Mouse (Mus musculus) forebrain, embryonic 14.5 days (tissue): Measurements from ENCODE around the gene Pts. TPM values are rescaled to one million over a fixed set of nuclear protein-coding genes. Genes with fewer than 3 reads are reported as not detected.

ENCODE experiments used
- ATAC-seq: fragments of 200-750 bp; cut with Nextera tagmentation; 2 replicates; pipeline ENCODE4 v1.8.0; 2017; ENCODE audit warnings: mild to moderate bottlenecking, moderate library complexity
- DNase-seq: peaks from one replicate; pipeline ENCODE4 v3.0.0-alpha.2; 2015; ENCODE audit warnings: low spot score
- H3K27ac ChIP-seq: fragments of 300-500 bp; sonication (generic); 2 replicates; pipeline ENCODE4 v1.5.1; 2014; ENCODE audit warnings: low read depth, mild to moderate bottlenecking, control low read depth, low read length, moderate library complexity
- H3K27me3 ChIP-seq: fragments of 300-500 bp; sonication (generic); replicated peaks from 2 replicates; pipeline ENCODE4 v1.6.1; 2014; ENCODE audit warnings: low read length, control low read depth, mixed read lengths; ENCODE audit not compliant: control insufficient read depth, insufficient read depth
- H3K36me3 ChIP-seq: fragments of 300-500 bp; sonication (generic); 2 replicates; pipeline ENCODE4 v1.6.1; 2014; ENCODE audit warnings: low read length, control low read depth; ENCODE audit not compliant: control insufficient read depth, insufficient read depth
- H3K4me1 ChIP-seq: fragments of 300-500 bp; sonication (generic); 2 replicates; pipeline ENCODE4 v1.6.1; 2014; ENCODE audit warnings: antibody characterized with exemption, low read length, control low read depth; ENCODE audit not compliant: control insufficient read depth, insufficient read depth
- H3K4me2 ChIP-seq: fragments of 300-500 bp; sonication (generic); 2 replicates; pipeline ENCODE4 v1.6.1; 2014; ENCODE audit warnings: mild to moderate bottlenecking, control low read depth, low read length
- H3K4me3 ChIP-seq: fragments of 300-500 bp; sonication (generic); 2 replicates; pipeline ENCODE4 v1.5.1; 2014; ENCODE audit warnings: low read depth, low read length, control low read depth
- H3K9ac ChIP-seq: fragments of 300-500 bp; sonication (generic); 2 replicates; pipeline ENCODE4 v1.6.1; 2014; ENCODE audit warnings: mild to moderate bottlenecking, low read length, control low read depth, moderate library complexity
- H3K9me3 ChIP-seq: fragments of 300-500 bp; sonication (generic); replicated peaks from 2 replicates; pipeline ENCODE4 v1.6.1; 2016; ENCODE audit warnings: low read length, control low read depth, mixed read lengths; ENCODE audit not compliant: control insufficient read depth
- WGBS: fragments of 180-500 bp; shearing (Covaris S2); extraction: QIAGEN DNeasy Blood & Tissue Kit; methylation state at CpG from one replicate; pipeline ENCODE4 v1.1.7; 2014; 5-methylcytosine and 5-hydroxymethylcytosine counted together
- polyA plus RNA-seq: library from polyadenylated mRNA; unstranded; fragments of >200 nt; fragmentation: Nextera tagmentation; extraction: Ambion mirVana; gene quantifications from 2 replicates; pipeline ENCODE4 v1.2.1, GENCODE M21; 2014

Pts gene
- polyA plus RNA-seq, result 87.3 and 94.5 TPM in 2 replicates

GRCm38 (mm10) chr9:50528293-50528892 is at the start of gene Pts:
Pts (minus strand) TSS chr9:50528724.
- H3K27ac ChIP-seq, result peak within 1 kb of the TSS; percentile 44; the same call in 1 of the 2 replicates
- no peaks in the 10 kb centered on the region for H3K36me3 ChIP-seq
- H3K9me3 ChIP-seq, result no peaks in the 10 kb centered on the region
- peak within 1 kb of the TSS; percentile 74 for H3K9ac ChIP-seq
- peak within 1 kb of the TSS; percentile 53 for H3K4me2 ChIP-seq
- DNase-seq (peak; percentile 99), ATAC-seq (peak; percentile 99)
- H3K4me3 ChIP-seq, result peak within 1 kb of the TSS; percentile 73
- WGBS, result under 1% methylated on average over 54 of the region's 54 CpGs
- no peaks in the 10 kb centered on the region for H3K27me3 ChIP-seq
- peaks cover 4% of the 10 kb centered on the region for H3K4me1 ChIP-seq

DNA sequence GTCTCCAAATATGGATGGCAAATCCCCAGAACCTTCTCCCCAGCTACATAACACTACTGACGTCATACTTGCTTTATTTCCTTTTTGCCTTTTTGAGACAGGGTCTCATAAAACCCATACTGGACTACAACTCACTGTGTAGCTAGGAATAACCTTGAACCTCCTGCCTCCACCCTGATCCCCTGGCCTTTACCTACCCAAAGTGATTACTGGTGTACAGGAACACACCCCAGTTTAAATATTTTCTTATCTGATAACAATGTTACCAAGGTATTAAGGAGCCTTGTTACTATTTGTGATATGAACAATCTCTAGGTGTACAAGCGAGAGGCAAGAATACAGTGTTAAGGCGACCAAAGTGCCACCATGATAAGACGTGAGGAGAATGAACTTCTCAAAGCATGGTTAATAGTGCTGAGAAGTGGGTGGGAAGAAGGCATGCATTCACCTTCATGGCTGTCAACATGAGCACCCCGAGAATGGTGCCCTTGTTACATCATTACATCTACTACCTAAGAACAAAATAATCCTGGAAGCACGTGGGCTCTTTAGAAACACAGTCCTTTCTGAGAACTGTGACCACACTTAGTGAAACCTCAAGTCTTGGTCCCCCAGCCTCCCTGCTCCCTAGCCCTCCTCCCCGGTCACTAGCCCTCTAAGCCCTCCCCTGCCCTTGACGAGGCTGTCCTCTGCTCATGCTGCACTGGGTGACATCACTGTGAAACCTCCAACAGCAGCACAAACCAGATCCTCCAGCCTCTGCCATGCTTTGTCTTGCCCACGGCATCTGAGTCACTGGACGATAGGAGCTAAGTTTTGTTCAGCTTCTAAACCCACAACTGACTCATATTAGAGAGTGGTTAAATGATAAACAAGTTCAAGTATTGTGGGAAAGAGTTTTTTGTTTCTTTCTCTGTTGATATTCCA is 41.3 kb upstream of the Pts start:
- 79% methylated on average over 10 of the region's 10 CpGs for WGBS
- no peak overlapping the region for H3K4me3 ChIP-seq
- H3K9ac ChIP-seq, result no peak overlapping the region
- no peaks in the 10 kb centered on the region for H3K27me3 ChIP-seq
- H3K27ac ChIP-seq, result no peak overlapping the region
- H3K4me2 ChIP-seq, result no peak overlapping the region
- no peaks in the 10 kb centered on the region for H3K4me1 ChIP-seq
- no peaks in the 10 kb centered on the region for H3K36me3 ChIP-seq
- no peaks in the 10 kb centered on the region for H3K9me3 ChIP-seq
- DNase-seq (no peak), ATAC-seq (no peak)

DNA sequence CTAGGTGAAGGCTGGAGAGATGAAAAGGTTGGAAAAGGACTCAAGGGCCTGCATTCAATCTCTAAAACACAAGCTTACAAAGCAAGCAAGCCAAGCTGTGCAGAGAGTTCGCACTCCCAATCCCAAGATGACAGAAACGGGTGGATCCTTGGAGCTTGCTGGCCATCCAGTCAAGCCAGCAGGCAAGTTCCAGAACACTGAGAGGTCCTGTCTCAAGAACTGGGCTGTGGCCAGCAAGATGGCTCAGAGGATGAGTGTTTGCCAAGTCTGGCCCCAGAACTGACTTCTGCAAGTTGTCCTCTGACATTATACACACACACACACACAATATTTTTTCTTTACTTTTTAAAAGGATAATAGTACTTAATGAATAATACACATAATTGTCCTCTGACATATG is 39.4 kb upstream of the Pts start:
- Histone ChIP-seq H3K36me3 (no peaks in the 10 kb centered on the region), H3K9me3 (no peaks in the 10 kb centered on the region), H3K4me1 (no peaks in the 10 kb centered on the region), H3K9ac (no peak overlapping the region), H3K27me3 (no peaks in the 10 kb centered on the region), H3K4me3 (no peak overlapping the region), H3K27ac (no peak overlapping the region), H3K4me2 (no peak overlapping the region)
- DNase-seq (no peak), ATAC-seq (no peak)
- 95% methylated on average over 2 of the region's 2 CpGs for WGBS

- Histone ChIP-seq H3K9me3 (no peaks in the 10 kb centered on the region), H3K4me1 (no peaks in the 10 kb centered on the region), H3K27ac (no peak overlapping the region), H3K4me3 (no peak overlapping the region), H3K9ac (no peak overlapping the region), H3K27me3 (no peaks in the 10 kb centered on the region), H3K36me3 (no peaks in the 10 kb centered on the region), H3K4me2 (no peak overlapping the region)
- 92% methylated on average over 4 of the region's 4 CpGs for WGBS
- ATAC-seq, result no peak
- DNase-seq, result no peak
Measured at GRCm38 (mm10) chr9:50567372-50567771, 38.8 kb upstream of the Pts start.

DNA sequence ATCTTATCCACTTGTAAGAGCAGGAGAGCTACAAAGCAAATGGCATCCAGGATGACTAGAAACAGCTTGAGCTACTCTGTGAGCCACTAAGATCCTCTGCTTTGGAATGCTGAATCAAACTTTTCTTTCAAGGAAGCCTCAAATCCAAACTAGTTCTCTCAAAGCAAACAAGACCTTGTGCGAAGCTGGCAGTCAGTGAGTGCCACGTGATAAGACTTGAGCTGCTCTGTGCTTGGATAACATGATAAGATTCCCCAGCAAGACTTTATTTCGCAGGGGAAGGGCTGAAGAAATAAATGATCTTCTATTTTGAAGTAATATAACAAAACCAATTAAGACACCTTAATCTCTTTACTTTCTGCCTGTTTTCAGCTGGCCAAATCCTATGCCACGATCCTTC is 37.4 kb upstream of the Pts start:
- Histone ChIP-seq H3K4me3 (no peak overlapping the region), H3K27ac (no peak overlapping the region), H3K36me3 (no peaks in the 10 kb centered on the region), H3K9me3 (no peaks in the 10 kb centered on the region), H3K27me3 (no peaks in the 10 kb centered on the region), H3K9ac (no peak overlapping the region), H3K4me2 (no peak overlapping the region), H3K4me1 (no peaks in the 10 kb centered on the region)
- DNase-seq, result no peak
- WGBS, result 84% methylated on average over 4 of the region's 4 CpGs
- no peak for ATAC-seq

DNA sequence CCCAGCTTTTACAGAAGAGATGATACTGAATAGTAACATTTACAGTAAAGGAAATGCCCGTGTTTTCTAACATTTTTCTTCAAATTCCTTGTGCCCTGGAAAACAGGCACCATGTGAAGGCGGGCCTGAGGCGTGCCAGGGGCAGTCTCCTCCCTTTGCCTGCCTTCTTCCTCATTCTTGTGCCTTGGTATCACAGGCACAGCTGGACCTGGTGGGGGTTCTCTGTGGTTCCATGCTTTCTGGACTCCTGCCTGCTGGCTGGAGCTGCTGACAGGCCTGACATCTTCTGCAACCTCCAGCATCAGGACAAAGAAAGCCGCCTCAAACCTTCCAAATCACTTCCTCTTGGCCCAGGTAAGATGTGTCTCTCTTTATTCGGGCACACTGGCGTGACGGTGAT is 36.6 kb upstream of the Pts start:
- ATAC-seq (no peak), DNase-seq (no peak)
- H3K27me3 ChIP-seq, result no peaks in the 10 kb centered on the region
- H3K4me2 ChIP-seq, result no peak overlapping the region
- no peak overlapping the region for H3K27ac ChIP-seq
- H3K4me1 ChIP-seq, result no peaks in the 10 kb centered on the region
- no peaks in the 10 kb centered on the region for H3K9me3 ChIP-seq
- 83% methylated on average over 7 of the region's 7 CpGs for WGBS
- H3K9ac ChIP-seq, result no peak overlapping the region
- no peak overlapping the region for H3K4me3 ChIP-seq
- H3K36me3 ChIP-seq, result no peaks in the 10 kb centered on the region

- no peaks in the 10 kb centered on the region for H3K36me3 ChIP-seq
- DNase-seq, result no peak
- no peak for ATAC-seq
- no peak overlapping the region for H3K27ac ChIP-seq
- no peaks in the 10 kb centered on the region for H3K9me3 ChIP-seq
- no peak overlapping the region for H3K4me2 ChIP-seq
- H3K4me1 ChIP-seq, result no peaks in the 10 kb centered on the region
- H3K4me3 ChIP-seq, result no peak overlapping the region
- 88% methylated on average over 2 of the region's 2 CpGs for WGBS
- H3K9ac ChIP-seq, result no peak overlapping the region
- no peaks in the 10 kb centered on the region for H3K27me3 ChIP-seq
Measured at GRCm38 (mm10) chr9:50561918-50562360, 33.4 kb upstream of the Pts start.

DNA sequence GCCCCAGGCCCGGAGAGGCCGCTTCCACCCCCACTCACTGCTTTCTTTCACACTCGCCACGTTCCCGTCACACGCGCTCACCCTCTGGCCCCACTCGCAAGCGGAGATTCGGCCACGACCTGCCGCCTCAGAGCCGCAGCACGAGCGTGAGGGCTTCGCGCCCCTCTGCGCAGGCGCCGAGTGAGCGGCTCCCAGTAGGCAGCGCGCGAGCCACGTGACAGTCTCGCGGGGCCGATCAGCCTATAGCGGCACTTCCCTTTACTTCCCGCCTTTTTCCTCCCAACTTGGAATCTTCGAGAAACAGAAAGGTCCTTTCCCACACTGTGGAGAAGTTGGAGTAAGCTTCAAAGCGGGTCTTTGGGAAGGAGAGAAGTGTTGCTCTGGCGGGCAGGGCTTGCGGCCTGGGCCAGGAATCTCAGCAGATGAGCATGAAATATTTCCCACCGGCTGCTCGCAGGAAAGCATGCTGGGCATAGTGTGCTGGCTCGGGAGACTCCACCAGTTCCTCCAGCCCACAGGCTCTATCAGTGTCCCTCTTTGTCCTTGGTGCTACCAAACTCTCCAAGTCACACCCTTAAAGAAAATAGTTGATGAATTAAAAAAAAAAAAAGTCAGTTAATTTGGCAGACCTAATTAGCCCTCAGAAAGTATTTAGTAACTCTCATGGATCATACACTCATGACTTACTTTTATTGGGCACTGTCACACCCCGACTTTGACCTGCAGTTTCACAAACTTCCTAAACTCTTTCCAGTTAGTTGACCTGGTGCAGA is 32.8 kb upstream of the Pts start, which contains the start of gene Tex12:
Tex12 (minus strand) TSS at position 181 of the 773 bp plus-strand sequence.
- H3K4me2 ChIP-seq, result no peak within 1 kb of the TSS
- no peak within 1 kb of the TSS for H3K9ac ChIP-seq
- DNase-seq (no peak), ATAC-seq (no peak)
- WGBS, result 91% methylated on average over 38 of the region's 38 CpGs
- H3K27me3 ChIP-seq, result no peaks in the 10 kb centered on the region
- no peaks in the 10 kb centered on the region for H3K4me1 ChIP-seq
- no peak within 1 kb of the TSS for H3K27ac ChIP-seq
- no peaks in the 10 kb centered on the region for H3K36me3 ChIP-seq
- H3K4me3 ChIP-seq, result no peak within 1 kb of the TSS
- H3K9me3 ChIP-seq, result no peaks in the 10 kb centered on the region
